Mouse (Mus musculus): Measurements from ENCODE around the gene Cdkl3. TPM values are rescaled to one million over a fixed set of nuclear protein-coding genes. Genes with fewer than 3 reads are reported as not detected.

Cdkl3 gene
- polyA plus RNA-seq, 1 experiment, result 13.1 TPM

- Histone ChIP-seq H3K27ac (ENCODE audit: insufficient read depth, low read length) (no peak within 1 kb of the TSS), H3K4me1 (ENCODE audit: control insufficient read depth, insufficient read depth, low read length) (peaks cover 2% of the 10 kb centered on the region; the same call in 1 of the 2 replicates), H3K4me3 (ENCODE audit: insufficient read depth, low read length) (peak within 1 kb of the TSS; percentile 69)
- TF ChIP-seq POLR2A (IDR thresholded peaks at IDR 0.05; ENCODE audit: extremely low read depth, insufficient read depth, low read length), result 0 out of 2 replicates have a peak, but pooled peaks have one; percentile 15
- peak; percentile 70 for TF ChIP-seq CTCF (IDR thresholded peaks at IDR 0.05; ENCODE audit: extremely low read depth, insufficient read depth, low read length)
These were observed 36.3 kb upstream of the Cdkl3 start, which contains the start of gene Cdkn2aipnl for GRCm38 (mm10) chr11:51967443-51968401. TSS of gene Cdkn2aipnl (plus strand) at chr11:51967661.

- Histone ChIP-seq H3K27ac (ENCODE audit: insufficient read depth, low read length) (no peak overlapping the region), H3K4me3 (ENCODE audit: insufficient read depth, low read length) (no peak overlapping the region), H3K4me1 (ENCODE audit: control insufficient read depth, insufficient read depth, low read length) (peaks cover 2% of the 10 kb centered on the region; the same call in 1 of the 2 replicates)
- TF ChIP-seq POLR2A (IDR thresholded peaks at IDR 0.05; ENCODE audit: extremely low read depth, insufficient read depth, low read length), result no peak
- no peak for TF ChIP-seq CTCF (IDR thresholded peaks at IDR 0.05; ENCODE audit: extremely low read depth, insufficient read depth, low read length)
These were observed 35.1 kb upstream of the Cdkl3 start for GRCm38 (mm10) chr11:51968896-51969295.

GRCm38 (mm10) chr11:51969511-51969910 lies 34.5 kb upstream of the Cdkl3 start:
- TF ChIP-seq POLR2A (IDR thresholded peaks at IDR 0.05; ENCODE audit: extremely low read depth, insufficient read depth, low read length), result no peak
- TF ChIP-seq CTCF (IDR thresholded peaks at IDR 0.05; ENCODE audit: extremely low read depth, insufficient read depth, low read length), result no peak
- no peak overlapping the region for H3K27ac ChIP-seq (ENCODE audit: insufficient read depth, low read length)
- peaks cover 2% of the 10 kb centered on the region; the same call in 1 of the 2 replicates for H3K4me1 ChIP-seq (ENCODE audit: control insufficient read depth, insufficient read depth, low read length)
- H3K4me3 ChIP-seq (ENCODE audit: insufficient read depth, low read length), result no peak overlapping the region

GRCm38 (mm10) chr11:51971644-51972043 lies 32.4 kb upstream of the Cdkl3 start:
- H3K4me3 ChIP-seq (ENCODE audit: insufficient read depth, low read length), result no peak overlapping the region
- H3K27ac ChIP-seq (ENCODE audit: insufficient read depth, low read length), result no peak overlapping the region
- peaks cover 2% of the 10 kb centered on the region; the same call in 1 of the 2 replicates for H3K4me1 ChIP-seq (ENCODE audit: control insufficient read depth, insufficient read depth, low read length)
- TF ChIP-seq CTCF (IDR thresholded peaks at IDR 0.05; ENCODE audit: extremely low read depth, insufficient read depth, low read length), result no peak
- TF ChIP-seq POLR2A (IDR thresholded peaks at IDR 0.05; ENCODE audit: extremely low read depth, insufficient read depth, low read length), result no peak

GRCm38 (mm10) chr11:51999611-52000289 lies 4.3 kb upstream of the Cdkl3 start:
- Histone ChIP-seq H3K4me1 (ENCODE audit: control insufficient read depth, insufficient read depth, low read length) (peaks cover 2% of the 10 kb centered on the region; the same call in 1 of the 2 replicates), H3K4me3 (ENCODE audit: insufficient read depth, low read length) (peak overlapping the region; percentile 88), H3K27ac (ENCODE audit: insufficient read depth, low read length) (peak overlapping the region; percentile 88)
- no peak for TF ChIP-seq CTCF (IDR thresholded peaks at IDR 0.05; ENCODE audit: extremely low read depth, insufficient read depth, low read length)
- no peak for TF ChIP-seq POLR2A (IDR thresholded peaks at IDR 0.05; ENCODE audit: extremely low read depth, insufficient read depth, low read length)

- Histone ChIP-seq H3K4me3 (ENCODE audit: insufficient read depth, low read length) (peak within 1 kb of the TSS; percentile 88), H3K27ac (ENCODE audit: insufficient read depth, low read length) (peak within 1 kb of the TSS; percentile 94), H3K4me1 (ENCODE audit: control insufficient read depth, insufficient read depth, low read length) (peaks cover 2% of the 10 kb centered on the region; the same call in 1 of the 2 replicates)
- TF ChIP-seq POLR2A (IDR thresholded peaks at IDR 0.05; ENCODE audit: extremely low read depth, insufficient read depth, low read length), result peak; percentile 82; the same call in 1 of the 2 replicates
- TF ChIP-seq CTCF (IDR thresholded peaks at IDR 0.05; ENCODE audit: extremely low read depth, insufficient read depth, low read length), result no peak
These were observed 3.6 kb upstream of the Cdkl3 start, which contains the start of gene Ube2b for GRCm38 (mm10) chr11:52000290-52000962. TSS of gene Ube2b (minus strand) at chr11:52000762.

- no peak for TF ChIP-seq CTCF (IDR thresholded peaks at IDR 0.05; ENCODE audit: extremely low read depth, insufficient read depth, low read length)
- TF ChIP-seq POLR2A (IDR thresholded peaks at IDR 0.05; ENCODE audit: extremely low read depth, insufficient read depth, low read length), result no peak
These were observed 2.7 kb upstream of the Cdkl3 start for GRCm38 (mm10) chr11:52001341-52001740.

GRCm38 (mm10) chr11:52001861-52002260 lies 2.2 kb upstream of the Cdkl3 start:
- Histone ChIP-seq H3K4me1 (ENCODE audit: control insufficient read depth, insufficient read depth, low read length) (peaks cover under 1% of the 10 kb centered on the region; the same call in 1 of the 2 replicates), H3K27ac (ENCODE audit: insufficient read depth, low read length) (no peak overlapping the region), H3K4me3 (ENCODE audit: insufficient read depth, low read length) (no peak overlapping the region)
- TF ChIP-seq CTCF (IDR thresholded peaks at IDR 0.05; ENCODE audit: extremely low read depth, insufficient read depth, low read length) (no peak), POLR2A (IDR thresholded peaks at IDR 0.05; ENCODE audit: extremely low read depth, insufficient read depth, low read length) (no peak)

More at GRCm38 (mm10) chr11:52001341-52001740, 2.7 kb upstream of the Cdkl3 start:
- H3K27ac ChIP-seq (ENCODE audit: insufficient read depth, low read length), result no peak overlapping the region
- H3K4me3 ChIP-seq (ENCODE audit: insufficient read depth, low read length), result no peak overlapping the region
- peaks cover 2% of the 10 kb centered on the region; the same call in 1 of the 2 replicates for H3K4me1 ChIP-seq (ENCODE audit: control insufficient read depth, insufficient read depth, low read length)

Data from cortical plate, adult 2 months (tissue).